Mouse (Mus musculus) megakaryocyte progenitor cell, adult 5-6 weeks (primary cell): Measurements from ENCODE around the gene Fancc. TPM values are rescaled to one million over a fixed set of nuclear protein-coding genes. Genes with fewer than 3 reads are reported as not detected.

Experiments used
- ATAC-seq: replicated peaks from 2 replicates; pipeline ENCODE4 v1.8.0; 2016; ENCODE audit warnings: mild to moderate bottlenecking, moderate TSS enrichment, inconsistent platforms; ENCODE audit not compliant: poor library complexity
- total RNA-seq, 2 experiments: library from RNA; stranded (forward) in 1 of 2; stranded (reverse) in 1 of 2; fragments of 157-497, 149-512 nt in 1 of 2; fragments of 200-1000 nt in 1 of 2; gene quantifications; 2 replicates each; pipeline versions ENCODE4 v1.2.3 to v1.2.4; 2015 to 2017

Fancc gene
- total RNA-seq (2015) (10.0 and 11.6 TPM in 2 replicates), total RNA-seq (2017) (10.1 and 16.7 TPM in 2 replicates)

GRCm38 (mm10) chr13:63496646-63497582 lies at the start of gene Fancc:
Fancc (minus strand) TSS chr13:63497278.
- 0 out of 2 replicates have a peak, but pooled peaks have one; percentile 29 for ATAC-seq

GRCm38 (mm10) chr13:63545291-63545690 lies 48.2 kb upstream of the Fancc start:
- no peak for ATAC-seq

GRCm38 (mm10) chr13:63544967-63545253 lies 47.8 kb upstream of the Fancc start:
- no peak for ATAC-seq

- no peak for ATAC-seq
Observed at GRCm38 (mm10) chr13:63544119-63544966, 47.3 kb upstream of the Fancc start.

GRCm38 (mm10) chr13:63543459-63543858 lies 46.4 kb upstream of the Fancc start:
- ATAC-seq = no peak

- ATAC-seq = no peak
Observed at GRCm38 (mm10) chr13:63542796-63543384, 45.8 kb upstream of the Fancc start.

- ATAC-seq = no peak
Observed at GRCm38 (mm10) chr13:63541510-63541909, 44.4 kb upstream of the Fancc start.

- ATAC-seq = no peak
Observed at GRCm38 (mm10) chr13:63540584-63540983, 43.5 kb upstream of the Fancc start.

- no peak for ATAC-seq
Observed at GRCm38 (mm10) chr13:63534981-63535380, 37.9 kb upstream of the Fancc start.

- no peak for ATAC-seq
Observed at GRCm38 (mm10) chr13:63530857-63531256, 33.8 kb upstream of the Fancc start.

GRCm38 (mm10) chr13:63530371-63530764 lies 33.3 kb upstream of the Fancc start:
- ATAC-seq = no peak

GRCm38 (mm10) chr13:63529602-63530370 lies 32.7 kb upstream of the Fancc start:
- no peak for ATAC-seq

- ATAC-seq = no peak
Observed at GRCm38 (mm10) chr13:63528852-63529251, 31.8 kb upstream of the Fancc start.

- ATAC-seq = peak; percentile 95
Observed at GRCm38 (mm10) chr13:63528164-63528675, 31.1 kb upstream of the Fancc start.

- no peak for ATAC-seq
Observed at GRCm38 (mm10) chr13:63525571-63526197, 28.6 kb upstream of the Fancc start.

GRCm38 (mm10) chr13:63524608-63525570 lies 27.8 kb upstream of the Fancc start:
- no peak for ATAC-seq

GRCm38 (mm10) chr13:63524061-63524460 lies 27.0 kb upstream of the Fancc start:
- no peak for ATAC-seq

GRCm38 (mm10) chr13:63522832-63523231 lies 25.8 kb upstream of the Fancc start:
- no peak for ATAC-seq

- no peak for ATAC-seq
Observed at GRCm38 (mm10) chr13:63520110-63520509, 23.0 kb upstream of the Fancc start.
